Mouse (Mus musculus) 3T3-L1 (cell line): ENCODE measurements around the gene Ccnf.
A peak's percentile ranks its signal among the peaks of the same experiment; 100 is the strongest.

ENCODE experiments used
- DNase-seq: peaks from one replicate; pipeline ENCODE4 v3.0.0-alpha.2; 2015; ENCODE audit warnings: low read depth, low spot score

The Ccnf gene

DNA sequence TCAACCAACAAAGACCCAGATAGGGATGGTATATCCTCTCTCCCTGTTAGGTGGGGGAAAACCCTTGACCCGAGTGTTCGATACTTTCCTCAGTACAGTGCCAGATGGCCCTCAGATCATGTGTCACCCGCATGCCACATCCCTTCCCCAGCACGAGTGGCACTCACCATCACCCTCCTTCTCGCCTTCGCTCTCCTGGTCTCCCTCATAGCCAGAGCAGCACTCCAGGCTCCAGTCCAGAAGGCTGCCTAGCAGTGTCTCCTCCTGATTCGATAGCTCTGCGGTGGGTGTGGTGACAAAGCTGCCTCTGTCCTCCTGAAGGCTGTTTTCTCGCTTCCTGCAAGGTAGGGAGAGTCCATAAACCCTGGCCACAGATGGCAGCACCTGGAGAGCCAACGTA, 26.5 kb downstream of the Ccnf start:
- DNase-seq, result no peak

DNA sequence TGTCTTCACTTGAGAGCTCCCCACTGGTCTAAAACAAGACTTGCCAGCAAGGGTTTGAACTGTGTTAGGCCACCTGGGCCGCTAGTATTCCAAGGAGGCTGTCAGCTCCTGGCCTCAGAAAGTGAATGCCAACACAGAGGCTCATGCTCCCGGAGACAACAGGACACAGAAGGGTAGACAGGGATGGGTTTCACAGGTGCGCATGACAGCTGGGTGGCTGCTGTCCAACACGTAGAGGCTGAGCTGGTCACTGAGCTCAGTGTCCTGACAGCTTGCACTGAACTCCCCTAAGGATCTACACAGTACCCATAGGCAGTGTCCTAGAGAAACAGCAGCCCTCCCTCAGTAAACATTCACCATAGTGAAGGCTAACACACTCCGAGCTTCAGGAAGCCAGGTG, 27.8 kb downstream of the Ccnf start:
- no peak for DNase-seq

DNA sequence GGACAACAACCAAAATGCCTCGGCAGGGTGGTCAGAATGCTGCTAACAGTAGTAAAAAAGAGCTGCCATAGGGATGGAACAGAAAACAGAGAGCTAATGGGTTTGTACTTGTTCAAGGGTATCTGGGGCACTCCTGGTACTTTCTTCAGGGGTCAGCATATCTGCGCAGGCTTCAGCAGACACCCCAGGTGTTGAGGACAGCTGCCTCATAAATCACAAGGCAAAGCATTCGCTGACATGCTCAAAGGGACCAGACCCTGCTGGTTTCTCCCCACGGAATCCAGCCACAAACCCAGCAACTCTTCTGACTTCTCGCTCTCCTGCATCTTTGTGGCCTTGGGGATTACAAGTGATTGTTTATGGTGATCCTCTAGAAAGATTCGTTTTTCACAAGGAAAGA, 28.6 kb downstream of the Ccnf start:
- DNase-seq, result no peak

DNA sequence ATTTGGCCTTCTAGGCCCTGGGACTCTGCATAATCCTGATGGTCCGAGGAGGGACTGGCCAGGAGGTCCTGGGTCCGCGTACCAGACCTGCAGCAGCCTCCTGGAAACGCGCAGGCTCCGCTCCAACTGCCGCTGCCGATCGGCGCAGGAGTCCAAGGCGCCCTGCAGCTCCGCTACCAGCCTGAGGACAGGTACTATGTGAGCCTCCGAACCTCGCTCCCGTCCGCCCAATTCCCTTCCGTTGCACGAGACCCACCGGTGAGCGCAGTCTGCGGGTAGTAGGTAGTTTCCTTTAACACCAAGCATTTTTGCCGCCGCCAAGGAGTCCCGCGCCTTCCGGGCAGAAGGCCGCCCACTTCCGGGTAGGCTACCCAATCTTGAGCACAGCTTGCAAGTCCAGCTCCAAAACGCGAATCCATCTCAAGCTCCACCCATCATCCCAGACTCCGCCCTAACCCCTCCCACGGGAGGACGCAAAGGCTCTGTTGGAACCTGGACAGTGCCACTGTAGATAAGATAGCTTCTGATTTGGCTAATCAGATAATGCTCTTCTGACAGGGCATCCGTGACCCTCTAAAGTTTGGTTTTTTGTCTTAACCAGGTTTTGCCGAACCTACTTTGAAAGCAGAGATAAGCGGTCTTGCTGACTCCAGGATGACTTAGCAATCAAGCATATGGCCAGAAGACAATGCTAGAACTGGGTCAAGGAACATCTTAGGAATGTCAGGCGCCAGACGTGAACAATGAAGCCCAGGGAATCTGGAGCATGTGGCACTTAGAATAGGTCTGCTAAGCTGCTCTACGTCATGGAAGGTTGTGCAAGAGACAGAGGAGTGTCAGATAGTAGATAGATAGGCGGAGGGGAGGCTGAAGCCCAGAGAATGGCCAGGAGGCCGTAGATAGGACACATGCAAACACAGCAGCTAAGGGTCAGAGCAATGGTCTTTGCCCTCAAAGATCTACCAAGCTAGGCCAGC, 30.6 kb downstream of the Ccnf start, which contains the start of gene Tedc2:
Tedc2 (minus strand) TSS at position 417 of the 977 bp plus-strand sequence.
- DNase-seq, result peak; percentile 95

DNA sequence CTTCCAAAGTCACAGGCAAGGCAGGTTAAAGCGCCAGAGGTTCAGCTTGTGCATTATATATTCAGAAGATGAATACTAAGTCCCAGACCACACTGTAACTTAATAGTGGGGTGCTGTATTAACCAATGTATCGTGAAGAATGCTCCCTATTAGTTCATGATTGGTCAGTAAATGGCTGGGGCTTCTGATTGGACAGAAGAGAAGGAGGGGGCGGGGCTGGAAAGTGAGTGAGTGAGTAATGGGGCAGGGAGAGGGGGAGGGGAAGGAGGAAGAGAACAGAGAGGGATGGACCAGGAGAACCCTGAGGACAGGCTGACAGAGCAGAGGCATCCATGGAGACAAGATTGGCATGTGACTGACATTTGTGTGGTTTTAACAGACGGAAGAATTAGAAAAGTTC, 34.4 kb downstream of the Ccnf start:
- DNase-seq, result no peak

DNA sequence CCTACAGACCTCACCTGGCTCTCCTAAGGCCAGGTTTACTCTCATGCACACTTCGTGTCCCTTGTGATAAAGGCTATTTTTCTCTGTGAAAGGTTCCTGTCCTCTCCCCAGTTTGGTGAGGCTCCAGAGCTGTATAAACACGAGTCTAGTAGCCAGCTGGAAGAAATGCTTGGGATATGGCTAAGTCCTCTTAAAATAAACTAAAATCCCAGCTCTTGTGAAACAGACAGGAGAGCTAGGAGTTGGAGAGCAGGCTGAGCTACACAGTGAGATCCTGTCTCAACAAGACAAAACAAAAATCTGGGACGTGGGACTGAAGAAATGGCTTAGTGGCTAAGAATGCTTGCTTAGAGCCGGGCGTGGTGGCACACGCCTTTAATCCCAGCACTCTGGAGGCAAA, 38.1 kb downstream of the Ccnf start:
- DNase-seq, result no peak

DNA sequence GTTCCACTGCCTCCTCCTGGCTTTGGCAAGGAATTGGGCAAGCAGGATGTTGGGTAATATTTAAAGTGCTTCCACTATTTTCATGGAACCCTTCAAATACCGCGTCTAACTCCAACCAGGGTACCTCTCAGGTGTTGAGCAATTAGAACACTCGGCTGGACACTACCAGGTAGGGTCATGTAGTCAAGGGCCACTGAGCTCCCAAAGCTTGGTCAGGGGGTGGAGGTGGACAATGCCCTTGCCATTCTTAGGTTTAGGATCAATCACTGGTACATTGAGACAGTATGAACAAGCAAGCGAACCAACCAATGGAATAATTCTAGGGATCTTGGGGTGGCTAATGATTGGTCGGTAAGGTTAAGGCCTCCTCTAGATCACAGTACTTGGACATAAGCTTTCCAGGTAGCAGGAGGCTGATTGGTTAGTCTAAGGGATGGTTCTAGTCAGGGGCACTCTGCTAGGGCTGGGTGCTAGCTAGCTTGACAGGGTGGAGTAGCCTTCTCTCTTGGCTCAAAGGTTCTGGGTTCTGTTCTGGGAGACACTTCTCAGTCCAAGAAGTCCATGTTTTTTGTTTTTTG, 38.8 kb downstream of the Ccnf start:
- DNase-seq, result no peak

DNA sequence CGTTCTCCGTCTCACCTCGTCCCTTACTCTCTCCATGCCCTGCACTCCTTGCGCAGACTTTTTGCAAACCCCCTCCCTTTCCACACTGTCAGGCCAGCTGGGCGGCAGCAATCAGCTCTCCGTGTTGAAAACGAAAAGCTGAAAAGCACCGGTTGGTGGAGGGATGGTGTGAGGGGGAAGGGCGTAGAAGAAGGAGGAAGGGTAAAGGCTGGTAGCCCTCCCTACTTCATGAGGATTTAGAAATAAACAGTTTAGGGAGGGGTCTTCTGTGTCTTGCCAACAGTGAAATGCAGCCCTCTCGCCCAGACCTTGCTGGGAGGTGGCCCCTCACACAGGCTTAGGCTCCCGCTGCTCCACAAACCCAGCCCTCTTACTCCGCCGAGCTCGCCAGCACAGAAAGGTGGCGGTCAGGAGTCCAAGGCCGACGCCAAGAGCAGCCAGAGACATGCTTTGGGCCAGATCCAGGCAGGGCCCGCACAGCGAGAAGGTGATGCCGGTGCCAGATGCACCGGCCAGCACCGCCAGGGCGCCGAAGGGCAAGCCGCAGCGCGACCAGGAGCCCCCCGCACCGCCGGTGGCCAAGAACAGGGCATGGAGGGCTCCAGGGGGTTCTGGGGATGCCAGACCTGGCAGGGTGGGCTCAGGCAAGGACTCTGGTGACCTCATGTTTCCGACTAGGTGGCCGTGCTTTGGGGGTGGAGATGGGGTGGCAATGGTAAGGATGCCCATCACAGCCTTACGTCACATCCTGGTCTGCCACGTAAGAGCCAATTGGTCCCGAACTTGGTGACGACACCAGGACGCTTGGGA, 39.4 kb downstream of the Ccnf start:
- no peak for DNase-seq

DNA sequence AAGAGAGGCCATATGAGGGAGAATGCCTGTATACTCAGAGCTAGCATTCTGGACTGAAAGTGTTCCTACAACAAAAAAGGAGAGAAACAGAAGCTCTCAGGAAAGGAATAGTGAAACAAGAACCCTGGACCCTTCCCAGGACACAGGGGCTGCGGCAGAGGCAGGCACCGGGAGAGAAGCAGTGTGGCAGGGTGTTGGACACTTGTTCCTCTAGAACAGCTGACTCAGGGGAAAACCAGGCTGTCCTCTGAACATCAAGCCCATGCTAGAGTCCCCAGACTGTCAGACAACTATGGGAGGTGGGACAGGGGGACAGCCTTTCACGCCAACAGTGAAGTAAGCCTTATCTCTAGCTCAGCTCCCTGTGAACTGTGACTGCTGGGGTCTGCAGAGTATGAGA, 40.7 kb downstream of the Ccnf start:
- DNase-seq, result no peak

DNA sequence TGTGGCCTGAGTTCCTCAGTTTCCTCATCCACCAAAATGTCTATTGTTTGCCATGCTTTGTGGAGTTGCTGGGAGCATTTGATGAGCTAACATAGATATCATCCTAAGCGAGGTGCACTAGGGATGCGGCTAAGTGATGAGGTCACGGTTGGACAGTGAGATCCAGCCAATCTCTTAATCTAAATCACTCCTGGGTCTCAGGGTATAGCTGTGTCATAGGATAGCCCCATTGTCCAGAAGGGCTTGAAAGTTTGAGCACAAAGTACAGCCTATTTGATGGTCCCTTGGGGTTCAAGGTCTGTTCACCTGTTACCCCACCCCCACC, 41.4 kb downstream of the Ccnf start:
- no peak for DNase-seq

DNA sequence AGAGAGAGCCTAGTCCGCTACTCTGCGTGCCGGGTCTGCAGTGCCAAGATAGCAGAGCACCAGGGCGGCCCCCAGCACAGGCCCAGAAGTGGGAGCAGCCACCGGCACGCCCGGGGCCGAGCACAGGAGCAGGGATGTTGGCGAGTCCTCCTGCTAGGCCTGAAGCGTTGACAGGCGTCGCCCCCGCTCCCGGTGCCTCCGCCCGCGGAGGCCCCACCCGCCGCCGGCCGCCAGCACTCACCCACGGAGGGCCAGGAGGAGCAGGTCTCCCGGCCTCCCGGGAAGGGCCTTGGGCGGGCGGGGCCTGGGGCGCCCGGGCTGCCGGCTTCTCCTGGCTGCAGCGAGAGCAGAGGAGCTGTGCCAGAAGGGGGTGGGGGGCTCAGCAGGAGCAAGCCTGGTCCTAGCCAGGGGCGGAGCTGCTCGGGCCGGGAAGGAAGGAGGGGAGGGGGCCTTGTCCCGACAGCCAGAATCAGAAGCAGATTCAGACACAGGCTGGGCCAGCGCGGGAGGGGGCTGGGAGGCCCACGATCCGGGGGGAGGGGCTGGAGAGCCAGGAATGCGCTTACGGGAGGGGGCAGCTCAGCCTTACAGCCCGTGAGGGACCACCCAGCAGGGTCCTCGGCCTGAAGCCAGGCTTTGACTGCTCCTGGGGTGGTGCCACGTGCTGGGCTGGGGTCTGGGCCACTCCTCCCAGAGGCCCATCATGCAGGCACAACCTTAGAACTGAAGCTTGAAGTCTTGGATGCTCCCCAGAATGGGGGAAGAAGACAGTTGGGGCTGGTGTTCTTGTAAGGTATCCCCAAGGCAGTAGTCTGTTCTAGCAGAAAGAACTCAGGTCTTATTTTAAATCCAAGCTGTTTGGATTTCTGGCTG, 42.0 kb downstream of the Ccnf start, which contains the start of gene Ntn3:
Ntn3 (minus strand) TSS at position 489 of the 873 bp plus-strand sequence.
- DNase-seq, result no peak

DNA sequence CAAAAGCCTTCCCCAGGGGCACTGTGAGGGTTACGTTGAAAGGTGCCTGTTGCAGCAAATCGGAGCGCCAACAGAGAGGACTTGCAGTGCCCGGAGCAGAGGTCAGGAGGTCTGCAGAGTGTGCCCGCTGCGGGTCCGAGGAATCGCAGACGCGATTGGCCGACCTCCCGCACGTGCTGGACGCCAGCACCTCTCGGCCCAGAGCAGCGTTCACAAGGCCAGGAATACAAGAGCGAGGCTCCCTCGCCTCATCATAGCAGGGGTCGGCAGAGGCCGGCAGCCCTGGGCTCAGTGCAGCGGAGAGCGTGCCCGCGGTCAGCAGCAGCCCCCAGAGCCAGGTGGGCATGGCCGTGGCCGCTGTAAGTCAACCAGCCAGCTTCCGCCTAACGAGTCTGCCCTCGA, 42.6 kb downstream of the Ccnf start:
- no peak for DNase-seq

DNA sequence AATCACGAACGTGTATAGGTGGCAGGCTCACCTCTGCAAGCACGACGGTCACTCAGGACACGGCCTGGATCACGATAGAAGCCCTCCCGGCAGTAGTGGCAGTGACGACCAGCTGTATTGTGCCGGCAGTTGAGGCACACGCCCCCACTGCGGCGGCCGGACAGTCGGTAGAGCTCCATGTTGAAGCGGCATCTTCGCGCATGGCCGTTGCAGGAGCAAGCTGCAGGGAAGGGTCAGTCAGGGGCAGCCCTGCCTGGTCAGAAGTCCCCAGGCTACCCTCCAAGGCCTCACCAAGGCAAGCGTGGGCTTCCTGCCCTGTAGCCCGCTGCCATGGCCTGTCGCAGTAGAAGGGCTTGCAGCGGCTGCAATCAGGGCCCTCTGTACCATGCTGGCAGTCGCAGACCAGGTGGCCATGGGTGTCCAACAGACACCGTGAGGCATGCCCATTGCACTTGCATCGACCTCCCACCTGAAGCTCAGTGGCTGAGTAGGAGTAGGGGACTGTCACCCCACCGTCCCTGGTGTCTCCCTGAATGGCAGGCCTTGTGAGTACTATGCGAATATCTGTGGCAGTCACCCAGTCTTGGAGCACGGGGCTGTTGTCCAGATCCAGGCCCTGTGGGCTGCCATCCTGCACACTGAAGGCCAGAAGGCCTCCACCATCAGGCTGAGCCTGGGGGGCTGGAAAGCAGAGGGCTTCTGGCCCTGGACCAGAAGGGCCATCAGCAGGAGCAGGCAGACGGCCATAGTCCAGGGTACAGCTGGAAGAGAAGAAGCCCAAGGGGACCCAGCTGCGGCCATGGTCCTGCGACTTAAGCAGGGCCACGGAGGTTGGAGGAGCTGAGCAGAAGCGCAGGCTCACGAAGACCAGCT, 43.3 kb downstream of the Ccnf start:
- DNase-seq, result no peak

DNA sequence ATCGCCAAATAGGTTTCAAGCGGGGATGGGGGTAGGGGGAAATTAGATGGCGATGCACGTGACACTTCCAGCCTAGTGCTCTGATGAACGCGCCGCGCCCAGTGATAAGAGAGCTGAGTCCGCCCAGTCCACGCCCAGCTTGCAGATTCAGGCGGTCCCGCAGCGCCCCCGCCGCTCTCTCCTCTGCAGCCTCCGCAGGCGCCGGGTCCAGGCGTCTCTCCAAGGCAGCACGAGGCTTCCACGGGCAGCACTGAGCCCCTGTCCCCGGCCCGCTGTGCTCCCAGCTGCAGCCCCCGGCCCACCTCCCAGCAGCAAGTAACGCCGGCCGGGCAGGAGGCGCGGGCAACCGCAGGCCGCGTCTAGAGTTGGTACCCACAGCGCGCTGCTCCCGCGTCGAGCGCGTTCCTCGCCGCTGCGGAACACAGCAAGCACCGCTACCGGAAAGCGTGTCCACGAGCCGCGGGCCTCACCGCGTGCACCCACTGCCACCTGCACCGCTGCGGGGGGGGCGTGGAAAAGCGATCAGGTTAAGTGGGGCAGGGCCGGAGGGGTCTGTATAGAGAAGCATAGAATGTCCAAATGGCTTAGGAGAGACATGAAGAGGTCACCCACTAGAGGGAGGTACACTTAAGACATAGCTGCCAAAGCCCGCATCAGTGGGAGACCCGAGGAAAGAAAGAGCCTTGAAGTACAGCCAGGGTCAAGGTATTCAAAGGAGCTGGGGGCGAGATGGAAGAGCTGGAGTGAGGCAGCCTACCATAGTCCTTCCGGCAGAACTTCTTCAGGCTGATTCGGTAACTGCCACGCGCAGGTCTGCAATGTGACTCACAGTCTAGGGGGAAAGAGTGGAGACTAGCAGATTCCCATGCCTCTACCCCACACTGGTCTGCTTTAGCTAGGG, 44.6 kb downstream of the Ccnf start:
- DNase-seq, result no peak

DNA sequence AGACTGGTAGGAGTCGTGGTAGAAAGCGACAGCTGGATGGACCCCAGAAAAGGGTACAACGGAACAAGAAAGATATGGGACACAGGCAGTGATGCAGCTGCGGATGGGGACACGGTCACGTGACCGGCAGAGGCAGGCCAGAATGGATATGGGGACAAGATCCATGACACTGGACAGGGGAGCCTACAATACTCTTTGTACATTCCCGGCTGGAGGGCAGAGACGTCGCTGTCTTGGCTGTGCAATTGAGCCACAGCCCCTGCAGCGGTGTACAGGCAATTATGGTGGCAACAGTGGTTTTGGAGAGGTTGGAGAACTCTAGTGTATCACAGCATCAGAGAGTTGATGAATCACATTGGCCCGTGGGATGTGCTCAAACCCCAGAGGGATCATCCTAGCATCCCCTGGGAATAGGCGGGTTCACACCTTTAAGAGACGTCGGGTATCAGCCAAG, 45.3 kb downstream of the Ccnf start:
- no peak for DNase-seq

DNA sequence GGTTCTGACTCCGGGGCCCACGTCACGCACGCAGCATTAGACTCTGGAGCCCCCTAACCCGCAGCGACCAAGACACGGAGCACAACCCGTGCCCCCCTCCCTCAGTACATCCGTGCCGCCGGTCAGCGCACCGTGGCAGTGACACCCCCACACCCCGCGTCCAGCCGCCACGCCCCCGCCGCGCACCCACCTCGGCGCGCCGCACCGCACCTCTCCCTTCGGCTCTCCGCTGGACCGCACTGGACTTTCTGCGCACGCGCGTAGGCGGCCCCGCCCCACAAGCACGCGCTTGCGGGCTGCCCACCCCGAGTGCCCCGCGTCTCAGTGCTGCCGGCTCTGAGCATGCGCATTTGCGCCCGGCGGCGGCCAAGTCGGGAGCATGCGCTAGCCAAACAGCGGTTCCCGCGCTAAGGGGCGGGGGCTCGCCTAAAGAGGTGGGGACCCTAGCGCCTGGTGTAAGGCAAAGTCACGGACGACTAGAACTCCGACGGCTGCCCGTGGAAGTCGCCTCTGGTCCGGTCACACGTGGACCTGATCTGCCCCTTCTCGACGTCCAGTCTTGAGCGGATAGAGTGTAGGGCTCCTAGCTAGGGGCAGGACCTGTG, 45.9 kb downstream of the Ccnf start, which contains the start of gene Tbc1d24:
Tbc1d24 (minus strand) TSS at position 279 of the 605 bp plus-strand sequence.
- peak; percentile 83 for DNase-seq

DNA sequence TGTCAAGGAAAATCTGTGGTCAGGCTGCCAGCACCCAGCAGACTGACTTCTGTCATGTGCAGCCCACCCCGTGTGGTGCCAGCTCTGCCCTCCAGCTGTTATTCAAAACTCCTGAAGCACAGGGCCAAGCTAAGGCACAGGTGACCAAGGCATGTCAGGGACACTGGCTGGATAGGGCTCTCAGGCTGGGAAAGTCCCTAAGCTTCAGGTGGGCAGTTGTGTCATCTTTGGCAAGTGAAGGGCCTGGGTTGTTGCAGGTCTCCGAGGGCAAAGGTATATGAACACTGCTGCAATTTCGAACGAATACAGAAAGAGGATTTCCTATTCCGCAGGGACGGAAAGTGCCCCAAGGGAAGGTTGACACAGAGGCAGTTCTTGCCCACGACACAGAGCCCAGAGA, 46.4 kb downstream of the Ccnf start:
- DNase-seq, result peak; percentile 36
